Mouse (Mus musculus) heart, embryonic 15.5 days (tissue): Measurements from ENCODE around the gene Hoxa13. TPM values are rescaled to one million over a fixed set of nuclear protein-coding genes. Genes with fewer than 3 reads are reported as not detected.

Experiments
- ATAC-seq: fragments of 200-750 bp; cut with Nextera tagmentation; replicated peaks from 2 replicates; pipeline ENCODE4 v1.8.0; 2017; ENCODE audit warnings: low read depth, moderate TSS enrichment; ENCODE audit not compliant: insufficient number of reproducible peaks, insufficient read depth, low FRiP score
- H3K27ac ChIP-seq: fragments of 300-500 bp; sonication (generic); 2 replicates; pipeline ENCODE4 v1.5.1; 2015; ENCODE audit warnings: mild to moderate bottlenecking, inconsistent platforms
- H3K27me3 ChIP-seq: fragments of 300-500 bp; sonication (generic); 2 replicates; pipeline ENCODE4 v1.6.1; 2015; ENCODE audit warnings: inconsistent platforms
- H3K36me3 ChIP-seq: fragments of 300-500 bp; sonication (generic); 2 replicates; pipeline ENCODE4 v1.6.1; 2015; ENCODE audit warnings: mild to moderate bottlenecking, inconsistent platforms
- H3K4me1 ChIP-seq: fragments of 300-500 bp; sonication (generic); replicated peaks from 2 replicates; pipeline ENCODE4 v1.6.1; 2015; ENCODE audit warnings: inconsistent platforms
- H3K4me2 ChIP-seq: fragments of 300-500 bp; sonication (generic); 2 replicates; pipeline ENCODE4 v1.6.1; 2015; ENCODE audit warnings: inconsistent platforms, mild to moderate bottlenecking, moderate library complexity
- H3K4me3 ChIP-seq: fragments of 300-500 bp; sonication (generic); 2 replicates; pipeline ENCODE4 v1.5.1; 2015; ENCODE audit warnings: mild to moderate bottlenecking, inconsistent platforms
- H3K9ac ChIP-seq: fragments of 300-500 bp; sonication (generic); 2 replicates; pipeline ENCODE4 v1.6.1; 2015; ENCODE audit warnings: mild to moderate bottlenecking, inconsistent platforms
- H3K9me3 ChIP-seq: fragments of 300-500 bp; sonication (generic); replicated peaks from 2 replicates; pipeline ENCODE4 v1.6.1; 2016; ENCODE audit warnings: inconsistent platforms
- WGBS: fragments of 180-500 bp; shearing (Covaris S2); methylation state at CpG from one replicate; pipeline ENCODE4 v1.1.7; 2015; ENCODE audit warnings: mixed read lengths; 5-methylcytosine and 5-hydroxymethylcytosine counted together
- polyA plus RNA-seq: library from polyadenylated mRNA; unstranded; fragments of >200 nt; fragmentation: Nextera tagmentation; extraction: Ambion mirVana; gene quantifications from 2 replicates; pipeline ENCODE4 v1.2.1, GENCODE M21; 2015

The Hoxa13 gene
- polyA plus RNA-seq, 1 experiment from 2014 or later: not detected

- Histone ChIP-seq H3K9ac (no peak overlapping the region), H3K36me3 (no peaks in the 10 kb centered on the region), H3K4me2 (peak overlapping the region; percentile 75), H3K4me1 (peaks cover 20% of the 10 kb centered on the region), H3K9me3 (no peaks in the 10 kb centered on the region), H3K27ac (no peak overlapping the region), H3K27me3 (peaks cover 92% of the 10 kb centered on the region), H3K4me3 (peak overlapping the region; percentile 49)
- ATAC-seq: no peak
- 1% methylated on average over 39 of the region's 39 CpGs for WGBS
Measured at GRCm38 (mm10) chr6:52259811-52260261, 844 bp downstream of the Hoxa13 start.

GRCm38 (mm10) chr6:52259081-52259790 is 1.4 kb downstream of the Hoxa13 start:
- no peak overlapping the region for H3K9ac ChIP-seq
- 3% methylated on average over 25 of the region's 25 CpGs for WGBS
- ATAC-seq: no peak
- H3K27me3 ChIP-seq: peaks cover 91% of the 10 kb centered on the region
- no peak overlapping the region for H3K27ac ChIP-seq
- H3K4me2 ChIP-seq: no peak overlapping the region; the same call in 1 of the 2 replicates
- H3K9me3 ChIP-seq: no peaks in the 10 kb centered on the region
- H3K36me3 ChIP-seq: no peaks in the 10 kb centered on the region
- H3K4me1 ChIP-seq: peaks cover 20% of the 10 kb centered on the region
- peak overlapping the region; percentile 49; the same call in 1 of the 2 replicates for H3K4me3 ChIP-seq

DNA sequence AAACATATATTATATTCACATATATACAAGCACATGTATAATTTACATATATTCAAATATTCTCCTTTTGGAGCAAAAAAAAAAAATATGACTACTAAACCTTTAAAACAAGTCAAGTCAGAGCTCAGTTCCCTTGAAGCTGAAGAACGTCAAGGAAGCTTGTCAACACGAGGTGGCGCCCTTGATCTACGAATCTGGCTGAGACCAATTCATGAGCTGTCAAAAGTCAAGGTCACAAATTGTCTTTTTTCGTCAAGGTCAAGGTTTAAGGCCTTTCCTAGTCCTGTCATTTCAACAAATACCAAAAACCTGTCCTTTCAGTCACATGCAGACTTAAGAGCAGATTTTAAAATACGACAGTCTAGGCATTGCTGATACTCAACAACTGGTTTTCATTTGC is 3.7 kb downstream of the Hoxa13 start:
- Histone ChIP-seq H3K36me3 (no peaks in the 10 kb centered on the region), H3K4me3 (no peak overlapping the region), H3K9me3 (no peaks in the 10 kb centered on the region), H3K27ac (no peak overlapping the region), H3K9ac (no peak overlapping the region), H3K27me3 (peaks cover 92% of the 10 kb centered on the region), H3K4me2 (no peak overlapping the region), H3K4me1 (peaks cover 23% of the 10 kb centered on the region)
- WGBS: under 1% methylated on average over 6 of the region's 6 CpGs
- ATAC-seq: no peak

- H3K4me1 ChIP-seq: peaks cover 10% of the 10 kb centered on the region; the same call in 1 of the 2 replicates
- no peaks in the 10 kb centered on the region for H3K9me3 ChIP-seq
- no peak for ATAC-seq
- no peaks in the 10 kb centered on the region for H3K36me3 ChIP-seq
- H3K4me3 ChIP-seq: peak overlapping the region; percentile 15
- H3K27ac ChIP-seq: no peak overlapping the region
- H3K4me2 ChIP-seq: 0 out of 2 replicates have a peak overlapping the region, but pooled peaks have one; percentile 21
- 1% methylated on average over 59 of the region's 59 CpGs for WGBS
- peaks cover 92% of the 10 kb centered on the region for H3K27me3 ChIP-seq
- no peak overlapping the region for H3K9ac ChIP-seq
Measured at GRCm38 (mm10) chr6:52253511-52254500, 6.9 kb downstream of the Hoxa13 start.

DNA sequence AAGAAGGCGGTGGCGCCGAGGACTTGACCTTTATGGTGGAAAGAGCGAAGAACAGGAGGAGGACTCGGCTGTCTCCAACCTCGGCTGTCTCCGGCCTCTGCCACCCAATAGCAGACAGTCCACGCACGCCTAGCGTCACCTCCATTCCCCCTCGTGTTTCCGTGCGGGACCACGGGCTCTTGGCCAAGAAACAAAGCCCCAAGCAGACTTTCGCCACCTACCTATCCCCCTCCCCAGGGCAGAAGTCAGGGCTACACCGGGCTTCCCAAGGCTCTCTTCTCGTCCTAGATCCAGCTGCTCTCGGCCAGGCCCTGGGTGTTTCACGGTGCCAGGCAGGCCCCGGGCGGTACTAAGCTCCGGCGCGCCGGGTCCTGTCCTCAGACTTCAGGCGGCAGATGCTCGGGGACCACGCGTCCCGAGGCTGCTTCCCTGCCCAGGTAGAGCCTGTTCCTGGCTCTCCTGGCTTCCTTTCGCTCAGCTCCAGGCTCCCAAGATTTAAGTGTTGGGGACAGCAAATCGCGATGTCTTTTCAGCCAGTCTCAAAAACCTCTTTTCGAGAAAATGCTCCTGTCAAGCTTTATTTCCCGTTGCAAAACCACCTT is 7.8 kb downstream of the Hoxa13 start:
- no peak overlapping the region for H3K27ac ChIP-seq
- no peak overlapping the region for H3K9ac ChIP-seq
- no peak overlapping the region; the same call in 1 of the 2 replicates for H3K4me3 ChIP-seq
- H3K9me3 ChIP-seq: no peaks in the 10 kb centered on the region
- no peak for ATAC-seq
- 1% methylated on average over 35 of the region's 35 CpGs for WGBS
- H3K4me1 ChIP-seq: peaks cover 10% of the 10 kb centered on the region; the same call in 1 of the 2 replicates
- H3K36me3 ChIP-seq: no peaks in the 10 kb centered on the region
- H3K4me2 ChIP-seq: no peak overlapping the region
- peaks cover 93% of the 10 kb centered on the region for H3K27me3 ChIP-seq

- no peak overlapping the region for H3K4me2 ChIP-seq
- 5% methylated on average over 24 of the region's 24 CpGs for WGBS
Measured at GRCm38 (mm10) chr6:52252016-52252774, 8.5 kb downstream of the Hoxa13 start.

GRCm38 (mm10) chr6:52251177-52251879 is 9.4 kb downstream of the Hoxa13 start:
- no peak for ATAC-seq
- Histone ChIP-seq H3K27ac (no peak overlapping the region), H3K9ac (no peak overlapping the region), H3K9me3 (no peaks in the 10 kb centered on the region), H3K4me2 (no peak overlapping the region), H3K4me3 (no peak overlapping the region), H3K4me1 (peaks cover 10% of the 10 kb centered on the region), H3K36me3 (no peaks in the 10 kb centered on the region), H3K27me3 (peaks cover 95% of the 10 kb centered on the region)
- WGBS: 15% methylated on average over 7 of the region's 7 CpGs

More at GRCm38 (mm10) chr6:52252016-52252774, 8.5 kb downstream of the Hoxa13 start:
- Histone ChIP-seq H3K4me3 (no peak overlapping the region), H3K27ac (no peak overlapping the region), H3K9ac (no peak overlapping the region), H3K36me3 (no peaks in the 10 kb centered on the region), H3K4me1 (peaks cover 10% of the 10 kb centered on the region; the same call in 1 of the 2 replicates), H3K9me3 (no peaks in the 10 kb centered on the region), H3K27me3 (peaks cover 94% of the 10 kb centered on the region)
- ATAC-seq: no peak

GRCm38 (mm10) chr6:52249826-52250225 is 10.9 kb downstream of the Hoxa13 start:
- no peaks in the 10 kb centered on the region for H3K36me3 ChIP-seq
- no peak overlapping the region for H3K9ac ChIP-seq
- H3K4me2 ChIP-seq: no peak overlapping the region

DNA sequence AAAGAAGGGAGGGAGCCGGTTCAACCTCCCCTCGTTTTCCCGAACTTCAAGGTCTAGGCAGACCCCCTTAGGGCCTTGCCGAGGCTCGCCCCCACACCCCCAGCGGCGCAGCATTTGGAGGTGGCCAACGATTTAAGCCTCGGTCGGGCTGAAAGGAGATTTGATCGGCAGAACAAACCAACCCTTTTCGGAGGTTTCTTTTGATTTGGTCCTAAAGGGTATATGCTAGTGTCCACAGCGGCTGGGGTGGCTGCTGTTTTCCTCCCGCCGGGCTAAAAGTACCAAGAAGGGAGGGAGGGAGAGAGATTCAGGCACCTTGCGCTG is 11.3 kb downstream of the Hoxa13 start:
- no peak overlapping the region for H3K9ac ChIP-seq
- H3K4me3 ChIP-seq: no peak overlapping the region
- H3K9me3 ChIP-seq: no peaks in the 10 kb centered on the region
- H3K36me3 ChIP-seq: no peaks in the 10 kb centered on the region
- peaks cover 98% of the 10 kb centered on the region for H3K27me3 ChIP-seq
- no peak overlapping the region for H3K27ac ChIP-seq
- no peak for ATAC-seq
- H3K4me2 ChIP-seq: no peak overlapping the region; the same call in 1 of the 2 replicates
- H3K4me1 ChIP-seq: peaks cover 21% of the 10 kb centered on the region
- 1% methylated on average over 16 of the region's 16 CpGs for WGBS

More at GRCm38 (mm10) chr6:52249826-52250225, 10.9 kb downstream of the Hoxa13 start:
- 6% methylated on average over 4 of the region's 4 CpGs for WGBS
- H3K4me1 ChIP-seq: peaks cover 21% of the 10 kb centered on the region
- H3K4me3 ChIP-seq: no peak overlapping the region
- ATAC-seq: no peak
- no peak overlapping the region for H3K27ac ChIP-seq
- H3K27me3 ChIP-seq: peaks cover 97% of the 10 kb centered on the region
- H3K9me3 ChIP-seq: no peaks in the 10 kb centered on the region
